Mouse (Mus musculus): ENCODE data around the gene Erich6.

DNA sequence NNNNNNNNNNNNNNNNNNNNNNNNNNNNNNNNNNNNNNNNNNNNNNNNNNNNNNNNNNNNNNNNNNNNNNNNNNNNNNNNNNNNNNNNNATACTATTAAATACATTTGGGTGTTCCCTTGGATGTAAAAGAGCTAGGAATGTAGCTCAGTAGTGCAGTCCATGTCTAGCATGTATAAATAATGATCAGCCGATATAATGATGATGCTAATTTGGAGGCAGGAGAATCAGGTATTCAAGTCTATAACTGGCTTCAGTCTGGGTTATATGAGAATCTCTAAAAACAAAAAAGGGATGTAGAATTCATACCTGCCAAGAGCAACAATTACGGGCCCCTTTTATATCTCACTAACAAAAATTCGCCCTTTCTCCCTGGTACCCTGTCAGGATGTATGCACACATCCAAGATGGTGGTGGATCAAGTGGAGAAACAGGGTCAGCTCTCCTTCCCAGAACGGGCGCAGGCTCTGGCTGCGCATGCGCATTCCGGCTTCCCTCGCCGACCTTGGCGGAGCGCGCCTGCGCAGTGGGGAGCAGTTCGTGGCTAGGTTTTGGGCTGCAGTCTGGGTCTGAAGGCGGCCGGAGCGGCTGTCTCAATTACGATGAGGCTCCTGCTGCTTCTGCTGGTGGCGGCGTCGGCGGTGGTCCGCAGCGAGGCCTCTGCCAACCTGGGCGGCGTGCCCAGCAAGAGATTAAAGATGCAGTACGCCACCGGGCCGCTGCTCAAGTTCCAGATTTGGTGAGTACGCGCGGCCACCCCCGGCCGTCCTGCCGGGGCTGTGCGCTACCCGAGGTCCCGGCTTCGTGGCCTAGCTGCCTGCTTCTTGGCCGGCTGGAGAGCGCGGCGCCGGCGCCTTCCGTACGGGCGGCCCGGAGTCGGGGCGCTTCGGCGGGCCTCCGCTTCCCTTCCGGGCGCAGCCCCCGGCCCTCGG, 60.6 kb downstream of the Erich6 start, which contains the start of gene Selenot:
- TF ChIP-seq CTCF (IDR thresholded peaks at IDR 0.05; ENCODE audit: borderline replicate concordance, insufficient read depth, low read depth, low read length): no peak
- peak; percentile 96 for TF ChIP-seq POLR2A (IDR thresholded peaks at IDR 0.05; ENCODE audit: borderline replicate concordance, insufficient read depth, low read length)

All from cerebellum, adult 2 months (tissue).